Mouse (Mus musculus): ENCODE data around the gene Nkapl.

- TF ChIP-seq CTCF (IDR thresholded peaks at IDR 0.05; ENCODE audit: insufficient read depth, low read depth, low read length) (no peak), POLR2A (IDR thresholded peaks at IDR 0.05; ENCODE audit: insufficient read depth, low read depth, low read length) (no peak)
Observed at GRCm38 (mm10) chr13:21495080-21495479, 26.8 kb upstream of the Nkapl start, which contains the start of gene AK157302.
